Mouse (Mus musculus) urinary bladder, postnatal 10 days (tissue): ENCODE results near the gene Spaca9.

ENCODE experiments used
- DNase-seq: peaks from one replicate; pipeline ENCODE4 v3.0.0; 2022; ENCODE audit warnings: low spot score

Spaca9 gene

GRCm38 (mm10) chr2:28699361-28700335 is at the start of gene Spaca9, which contains the start of gene Ak8:
Gene Spaca9 (minus strand): TSS chr2:28699727.
Gene Ak8 (plus strand): TSS chr2:28700164.
- peak; percentile 55 for DNase-seq

- no peak for DNase-seq
Measured at GRCm38 (mm10) chr2:28747705-28748104, 48.2 kb upstream of the Spaca9 start.

GRCm38 (mm10) chr2:28746682-28747332 is 47.3 kb upstream of the Spaca9 start:
- no peak for DNase-seq

GRCm38 (mm10) chr2:28742701-28743100 is 43.2 kb upstream of the Spaca9 start:
- DNase-seq, result no peak

- DNase-seq, result no peak
Measured at GRCm38 (mm10) chr2:28740159-28740558, 40.6 kb upstream of the Spaca9 start.

- DNase-seq, result no peak
Measured at GRCm38 (mm10) chr2:28737112-28737511, 37.6 kb upstream of the Spaca9 start.

GRCm38 (mm10) chr2:28730676-28731075 is 31.1 kb upstream of the Spaca9 start:
- DNase-seq, result no peak

GRCm38 (mm10) chr2:28727786-28728404 is 28.4 kb upstream of the Spaca9 start:
- no peak for DNase-seq

GRCm38 (mm10) chr2:28723912-28724311 is 24.4 kb upstream of the Spaca9 start:
- DNase-seq, result no peak

- DNase-seq, result no peak
Measured at GRCm38 (mm10) chr2:28722419-28722818, 22.9 kb upstream of the Spaca9 start.

GRCm38 (mm10) chr2:28713036-28713435 is 13.5 kb upstream of the Spaca9 start:
- no peak for DNase-seq

GRCm38 (mm10) chr2:28706787-28707186 is 7.3 kb upstream of the Spaca9 start:
- no peak for DNase-seq

- no peak for DNase-seq
Measured at GRCm38 (mm10) chr2:28706106-28706636, 6.6 kb upstream of the Spaca9 start.

- no peak for DNase-seq
Measured at GRCm38 (mm10) chr2:28701646-28702262, 2.2 kb upstream of the Spaca9 start.

GRCm38 (mm10) chr2:28698566-28698965 is 961 bp downstream of the Spaca9 start:
- DNase-seq, result no peak

GRCm38 (mm10) chr2:28692692-28693091 is 6.8 kb downstream of the Spaca9 start:
- no peak for DNase-seq

- no peak for DNase-seq
Measured at GRCm38 (mm10) chr2:28688431-28688830, 11.1 kb downstream of the Spaca9 start.

GRCm38 (mm10) chr2:28685895-28686294 is 13.6 kb downstream of the Spaca9 start:
- no peak for DNase-seq

GRCm38 (mm10) chr2:28681718-28682117 is 17.8 kb downstream of the Spaca9 start:
- DNase-seq, result no peak

- no peak for DNase-seq
Measured at GRCm38 (mm10) chr2:28680710-28681109, 18.8 kb downstream of the Spaca9 start.

GRCm38 (mm10) chr2:28676005-28676404 is 23.5 kb downstream of the Spaca9 start:
- no peak for DNase-seq

- DNase-seq, result no peak
Measured at GRCm38 (mm10) chr2:28671438-28671837, 28.1 kb downstream of the Spaca9 start.
